In genomic region chr8:116969531-116969930, GRCm38 (mm10) we compare ENCODE assay signal across 27 mouse cellular contexts. TPM values are rescaled to one million over a fixed set of nuclear protein-coding genes. Genes with fewer than 3 reads are reported as not detected.
DNase-seq lines count a peak whose midpoint lies in the region; ATAC-seq and TF ChIP-seq lines count a peak whose summit lies in the region.
"Had no signal": no experiment of that assay in that cellular context is flagged by ENCODE, and none has a peak within 500 bp of the region (broad histone marks: within the 10 kb centered on the region; RNA-seq: fewer than 3 reads in every experiment).

No protein-coding gene starts in this region.

- no peaks in the 10 kb centered on the region for H3K9me3 ChIP-seq in kidney, embryonic 16.5 days (ENCODE audit: low read length)
- H3K9me3 ChIP-seq: embryonic facial prominence, embryonic 10.5 days; embryonic facial prominence, embryonic 13.5 days; forebrain, embryonic 12.5 days; heart, embryonic 10.5 days; heart, embryonic 13.5 days had no signal

- no peaks in the 10 kb centered on the region for H3K27me3 ChIP-seq in kidney, adult 2 months (replicated peaks; ENCODE audit: control insufficient read depth, insufficient read depth, low read length)
- no peaks in the 10 kb centered on the region for H3K27me3 ChIP-seq in kidney, embryonic 16.5 days (ENCODE audit: insufficient read depth, low read length)
- H3K27me3 ChIP-seq: embryonic facial prominence, embryonic 13.5 days; forebrain, embryonic 12.5 days; heart, embryonic 13.5 days had no signal

- peak; percentile 83 for DNase-seq in kidney, adult 2 months
- DNase-seq in kidney, postnatal 36 days, result peak; percentile 44 to 62
- DNase-seq in kidney, postnatal 4 days, result no peak
- peak; percentile 55 for DNase-seq in adipocyte (ENCODE audit: low spot score)
- peak; percentile 32 for DNase-seq in yolk sac, embryonic 10.5 days (ENCODE audit: low spot score)
- DNase-seq: adrenal gland, adult 8-10 months; adrenal gland, postnatal 25 days; cerebellum, adult 11-12 months; cerebellum, adult 8-10 months; cerebellum, postnatal 10 days; cerebellum, postnatal 36 days; embryo, embryonic 11 days; gastrocnemius, postnatal 10 days; gastrocnemius, postnatal 36 days; heart, adult 2 months; heart, postnatal 14 days; heart, postnatal 4 days had no signal

- no peaks in the 10 kb centered on the region for H3K36me3 ChIP-seq in kidney, adult 2 months (ENCODE audit: control insufficient read depth, insufficient read depth, low read length)
- no peaks in the 10 kb centered on the region for H3K36me3 ChIP-seq in kidney, embryonic 16.5 days (ENCODE audit: insufficient read depth, low read length)
- H3K36me3 ChIP-seq: embryonic facial prominence, embryonic 10.5 days; embryonic facial prominence, embryonic 13.5 days; forebrain, embryonic 12.5 days; heart, embryonic 10.5 days; heart, embryonic 13.5 days had no signal

- TF ChIP-seq POLR2A in kidney, adult 2 months (IDR thresholded peaks at IDR 0.05; ENCODE audit: low read depth, low read length), result no peak

- WGBS in kidney, adult 2 months, result 62% methylated on average over 6 of the region's 6 CpGs
- 82% methylated on average over 6 of the region's 6 CpGs for WGBS in kidney, embryonic 16.5 days

- ATAC-seq in kidney, embryonic 16.5 days (ENCODE audit: low FRiP score, low TSS enrichment), result no peak
- ATAC-seq: CD4-positive, CD25-positive, alpha-beta regulatory T cell, adult 4 months; forebrain, embryonic 16.5 days had no signal

- TF ChIP-seq CTCF in kidney, adult 2 months (conservative IDR thresholded peaks at IDR 0.05; ENCODE audit: insufficient read depth, insufficient read length, low read depth, low read length), result no peak

- no peak overlapping the region for H3K4me2 ChIP-seq in kidney, embryonic 16.5 days (replicated peaks; ENCODE audit: low read depth, low read length)
- H3K4me2 ChIP-seq: embryonic facial prominence, embryonic 13.5 days; forebrain, embryonic 12.5 days; heart, embryonic 13.5 days; hindbrain, embryonic 14.5 days had no signal

- no peak overlapping the region for H3K9ac ChIP-seq in kidney, embryonic 16.5 days (replicated peaks; ENCODE audit: low read length)
- H3K9ac ChIP-seq: embryonic facial prominence, embryonic 13.5 days; forebrain, embryonic 12.5 days; heart, embryonic 13.5 days; hindbrain, embryonic 14.5 days had no signal

- H3K4me1 ChIP-seq in kidney, adult 2 months (ENCODE audit: control insufficient read depth, insufficient read depth, low read length), result 0 out of 2 replicates have a peak, but pooled peaks cover 3% of the 10 kb centered on the region
- no peaks in the 10 kb centered on the region for H3K4me1 ChIP-seq in kidney, embryonic 16.5 days (ENCODE audit: insufficient read depth, low read length)
- H3K4me1 ChIP-seq: embryonic facial prominence, embryonic 13.5 days; forebrain, embryonic 12.5 days; heart, embryonic 13.5 days had no signal

- no peak overlapping the region for H3K4me3 ChIP-seq in kidney, adult 2 months (ENCODE audit: insufficient read depth, low read depth, low read length)
- no peak overlapping the region for H3K4me3 ChIP-seq in kidney, embryonic 16.5 days (ENCODE audit: low read length)
- H3K4me3 ChIP-seq: embryonic facial prominence, embryonic 10.5 days; embryonic facial prominence, embryonic 13.5 days; erythroblast, embryonic 14.5 days; forebrain, embryonic 12.5 days; heart, adult 2 months; heart, embryonic 10.5 days; heart, embryonic 13.5 days had no signal

- peak overlapping the region; percentile 65; the same call in 1 of the 2 replicates for H3K27ac ChIP-seq in kidney, adult 2 months (ENCODE audit: insufficient read depth, low read depth, low read length)
- H3K27ac ChIP-seq in kidney, embryonic 16.5 days (ENCODE audit: low read length), result no peak overlapping the region
- H3K27ac ChIP-seq: embryonic facial prominence, embryonic 10.5 days; embryonic facial prominence, embryonic 13.5 days; forebrain, embryonic 12.5 days; heart, adult 2 months; heart, embryonic 10.5 days; heart, embryonic 13.5 days; hindbrain, embryonic 14.5 days had no signal

RNA-seq across cellular contexts. Expression of gene 1700030J22Rik, which starts 9.2 kb away (rescaled TPM):
- 1.4 TPM in 2 replicates for polyA plus RNA-seq in kidney, adult 2 months (2012; rRNA removed)
- 2.6 and 2.7 TPM in 2 replicates for polyA plus RNA-seq in kidney, embryonic 16.5 days (2015; fragmentation: Nextera tagmentation; extraction: Ambion mirVana)
- polyA plus RNA-seq: CD4-positive, CD25-positive, alpha-beta regulatory T cell, adult 4 months had no signal

RNA-seq across cellular contexts. Expression of gene Gcsh, which starts 23.8 kb away (rescaled TPM):
- 96.5 and 113 TPM in 2 replicates for polyA plus RNA-seq in kidney, adult 2 months (2012; rRNA removed)
- 191 and 203 TPM in 2 replicates for polyA plus RNA-seq in kidney, embryonic 16.5 days (2015; fragmentation: Nextera tagmentation; extraction: Ambion mirVana)

RNA-seq across cellular contexts. Expression of gene Atmin, which starts 26.3 kb away (rescaled TPM):
- polyA plus RNA-seq in kidney, adult 2 months (2012; rRNA removed), result 15.9 and 17.1 TPM in 2 replicates
- 12.0 and 12.9 TPM in 2 replicates for polyA plus RNA-seq in kidney, embryonic 16.5 days (2015; fragmentation: Nextera tagmentation; extraction: Ambion mirVana)

RNA-seq across cellular contexts. Expression of gene Cenpn, which starts 48.0 kb away (rescaled TPM):
- polyA plus RNA-seq in kidney, adult 2 months (2012; rRNA removed), result 0.89 and 1.2 TPM in 2 replicates
- 45.5 and 46.3 TPM in 2 replicates for polyA plus RNA-seq in kidney, embryonic 16.5 days (2015; fragmentation: Nextera tagmentation; extraction: Ambion mirVana)

RNA-seq across cellular contexts. Expression of gene Cmc2, which starts 48.3 kb away (rescaled TPM):
- 13.0 and 17.7 TPM in 2 replicates for polyA plus RNA-seq in kidney, adult 2 months (2012; rRNA removed)
- polyA plus RNA-seq in kidney, embryonic 16.5 days (2015; fragmentation: Nextera tagmentation; extraction: Ambion mirVana), result 79.4 and 89.3 TPM in 2 replicates

Comparison
In these comparisons a context has a peak if more than half of its experiments do, and no peak if none do; other contexts are left out.
1. DNase-seq: peak in kidney, adult 2 months (single experiment), kidney, postnatal 36 days (2 of 2), adipocyte (single experiment) and yolk sac, embryonic 10.5 days (single experiment); none in kidney, postnatal 4 days (0 of 2).